Mouse (Mus musculus) liver, postnatal 0 days (tissue): ENCODE measurements around the gene Slc2a13.

Experiments
- CTCF ChIP-seq: sonication (generic); IDR thresholded peaks from 2 replicates; pipeline ENCODE4 v1.5.1; 2016; ENCODE audit warnings: antibody characterized with exemption, low read depth
- EP300 ChIP-seq: IDR thresholded peaks from 2 replicates; pipeline ENCODE4 v1.6.1; 2016; ENCODE audit warnings: antibody characterized with exemption, low read depth, mild to moderate bottlenecking

- TF ChIP-seq CTCF (no peak), EP300 (no peak)
Measured at GRCm38 (mm10) chr15:91283418-91283817, 289.6 kb downstream of the Slc2a13 start.
